Mouse (Mus musculus): ENCODE results near the gene Atp2a2. TPM values are rescaled to one million over a fixed set of nuclear protein-coding genes. Genes with fewer than 3 reads are reported as not detected.
"Not testable (repeated sequence)": the region's sequence is repeated elsewhere in the genome, so short reads cannot be mapped to it uniquely, and the experiment has no call there.

Gene Atp2a2
- polyA plus RNA-seq, 1 experiment from 2014 or later = 41.9 TPM

DNA sequence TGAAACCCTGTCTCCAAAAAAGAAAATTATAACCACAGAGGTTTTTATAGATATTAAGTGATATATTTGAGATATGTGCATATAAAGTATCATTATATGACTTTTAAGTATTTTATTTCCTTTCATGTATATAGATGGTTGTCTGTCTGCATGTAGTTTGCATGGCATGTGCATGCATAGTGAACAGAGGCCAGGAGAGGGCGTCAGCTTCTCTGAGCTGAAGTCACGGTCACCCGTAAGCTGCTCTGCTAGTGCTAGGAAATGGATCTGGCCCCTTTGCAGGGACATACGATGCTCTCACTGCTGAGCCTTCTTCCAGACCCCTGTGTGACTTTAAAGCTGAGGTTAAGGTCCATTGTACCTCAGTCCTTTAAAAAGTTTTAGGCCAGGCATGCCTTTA, 67.5 kb downstream of the Atp2a2 start:
- Histone ChIP-seq H3K27ac (no peak overlapping the region), H3K27me3 (ENCODE audit: insufficient read depth, poor library complexity, severe bottlenecking) (no peaks in the 10 kb centered on the region), H3K36me3 (peaks cover 100% of the 10 kb centered on the region), H3K9me3 (no peaks in the 10 kb centered on the region), H3K4me1 (replicated peaks) (no peaks in the 10 kb centered on the region), H3K4me3 (no peak overlapping the region)
- 87% methylated on average over 4 of the region's 4 CpGs for WGBS
- no peak for DNase-seq (ENCODE audit: low spot score)

DNA sequence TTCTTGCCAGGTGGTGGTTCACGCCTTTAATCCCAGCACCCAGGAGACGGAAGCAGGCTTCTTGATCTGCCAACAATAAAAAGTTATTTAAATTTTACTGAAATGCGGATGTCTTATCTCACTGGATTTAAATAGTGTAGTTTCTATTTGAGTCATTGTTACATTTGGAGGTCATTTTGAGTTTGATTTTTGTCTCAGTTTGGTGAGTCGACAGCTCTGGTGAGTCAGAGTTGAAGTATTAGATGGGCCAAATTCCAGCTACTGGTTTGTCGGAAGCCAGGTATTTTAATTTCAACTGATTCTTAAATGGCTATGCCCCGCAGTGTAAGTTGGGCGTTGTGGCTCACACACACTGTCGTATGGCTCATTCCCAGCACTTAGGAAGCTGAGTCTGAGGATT, 70.8 kb downstream of the Atp2a2 start:
- Histone ChIP-seq H3K36me3 (peaks cover 98% of the 10 kb centered on the region), H3K27ac (no peak overlapping the region), H3K4me1 (replicated peaks) (no peaks in the 10 kb centered on the region), H3K9me3 (no peaks in the 10 kb centered on the region), H3K27me3 (ENCODE audit: insufficient read depth, poor library complexity, severe bottlenecking) (no peaks in the 10 kb centered on the region), H3K4me3 (no peak overlapping the region)
- 96% methylated on average over 8 of the region's 8 CpGs for WGBS
- DNase-seq (ENCODE audit: low spot score) = no peak

DNA sequence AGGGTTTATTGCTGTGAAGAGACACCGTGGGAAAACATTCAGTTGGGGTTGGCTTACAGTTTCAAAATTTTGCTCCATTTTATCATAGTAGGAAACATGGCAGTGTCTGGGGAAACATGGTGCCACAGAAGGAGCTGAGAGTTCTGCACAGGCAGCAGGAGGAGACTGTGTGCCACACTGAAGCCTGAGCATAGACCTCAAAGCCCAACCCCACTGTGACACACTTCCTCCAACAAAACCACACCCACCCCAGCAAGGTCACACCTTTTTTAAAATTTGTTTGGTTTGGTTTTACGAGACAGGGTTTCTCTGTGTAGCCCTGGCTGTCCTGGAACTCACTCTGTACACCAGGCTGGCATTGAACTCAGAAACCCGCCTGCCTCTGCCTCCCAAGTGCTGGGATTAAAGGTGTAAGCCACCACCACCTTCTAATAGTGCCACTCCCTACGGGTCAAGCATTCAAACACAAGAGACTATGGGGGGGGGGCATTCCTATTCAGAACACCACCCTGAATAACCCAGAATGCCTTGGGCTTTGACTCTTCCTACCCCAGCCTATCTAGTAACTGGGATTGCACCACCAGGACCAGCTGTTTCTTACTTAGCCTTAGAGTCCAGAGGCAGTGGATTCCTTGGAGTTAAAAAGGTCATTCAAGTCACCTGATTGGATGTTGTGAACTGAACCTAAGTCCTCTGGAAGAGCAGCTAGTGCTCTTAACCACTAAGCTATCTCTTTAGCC, 71.8 kb downstream of the Atp2a2 start:
- no peak for DNase-seq (ENCODE audit: low spot score)
- Histone ChIP-seq H3K36me3 (peaks cover 96% of the 10 kb centered on the region), H3K4me3 (no peak overlapping the region), H3K4me1 (replicated peaks) (no peaks in the 10 kb centered on the region), H3K27ac (no peak overlapping the region), H3K9me3 (no peaks in the 10 kb centered on the region), H3K27me3 (ENCODE audit: insufficient read depth, poor library complexity, severe bottlenecking) (no peaks in the 10 kb centered on the region)
- WGBS = 96% methylated on average over 4 of the region's 4 CpGs

DNA sequence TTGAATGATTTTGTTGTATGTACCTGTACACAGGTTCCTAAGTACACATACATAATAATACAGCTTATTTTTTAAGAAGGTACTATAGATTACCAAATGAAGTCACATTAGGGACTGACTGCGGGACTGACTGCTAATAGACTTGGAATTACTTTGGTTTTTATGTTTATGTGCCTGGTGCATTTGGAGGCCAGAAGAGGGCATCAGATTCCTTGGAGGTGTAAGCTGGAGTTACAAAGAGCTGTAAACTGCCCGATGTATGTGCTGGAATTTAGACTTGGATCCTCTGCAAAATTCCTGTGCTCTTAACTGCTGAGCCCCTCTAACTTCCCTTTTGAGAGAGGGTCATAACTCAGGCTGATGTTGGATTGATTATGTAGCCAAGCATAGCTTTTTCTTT, 76.5 kb downstream of the Atp2a2 start:
- peaks cover 20% of the 10 kb centered on the region for H3K4me1 ChIP-seq (replicated peaks)
- peaks cover 52% of the 10 kb centered on the region for H3K36me3 ChIP-seq
- 91% methylated on average over 2 of the region's 2 CpGs for WGBS
- H3K9me3 ChIP-seq = no peaks in the 10 kb centered on the region
- DNase-seq (ENCODE audit: low spot score) = no peak
- H3K4me3 ChIP-seq = no peak overlapping the region
- no peak overlapping the region for H3K27ac ChIP-seq
- H3K27me3 ChIP-seq (ENCODE audit: insufficient read depth, poor library complexity, severe bottlenecking) = no peaks in the 10 kb centered on the region

DNA sequence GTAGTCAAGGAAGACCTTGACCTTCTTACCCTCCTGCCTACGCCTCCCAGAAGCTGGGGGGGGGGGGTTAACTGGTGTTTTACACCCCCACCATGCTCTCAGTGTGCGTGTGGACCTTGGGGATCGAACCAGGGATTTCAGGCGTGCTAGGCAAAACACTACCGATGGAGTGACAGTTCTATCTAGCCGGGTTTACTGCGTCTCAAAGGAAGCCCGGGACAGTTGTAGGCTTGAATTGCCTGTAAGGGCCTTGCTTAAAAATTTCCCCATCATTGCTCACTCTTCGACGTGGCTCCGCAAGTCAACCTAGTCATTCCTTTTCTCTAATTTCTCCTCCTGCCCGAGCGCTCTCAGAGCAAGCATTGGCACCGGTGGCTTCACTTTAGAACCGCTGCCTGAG, 78.9 kb downstream of the Atp2a2 start:
- peak overlapping the region; percentile 98 for H3K27ac ChIP-seq
- H3K4me1 ChIP-seq (replicated peaks) = peaks cover 20% of the 10 kb centered on the region
- H3K4me3 ChIP-seq = peak overlapping the region; percentile 98
- peaks cover 27% of the 10 kb centered on the region for H3K36me3 ChIP-seq
- H3K27me3 ChIP-seq (ENCODE audit: insufficient read depth, poor library complexity, severe bottlenecking) = no peaks in the 10 kb centered on the region
- no peaks in the 10 kb centered on the region for H3K9me3 ChIP-seq
- DNase-seq (ENCODE audit: low spot score) = no peak
- WGBS = 37% methylated on average over 15 of the region's 15 CpGs

DNA sequence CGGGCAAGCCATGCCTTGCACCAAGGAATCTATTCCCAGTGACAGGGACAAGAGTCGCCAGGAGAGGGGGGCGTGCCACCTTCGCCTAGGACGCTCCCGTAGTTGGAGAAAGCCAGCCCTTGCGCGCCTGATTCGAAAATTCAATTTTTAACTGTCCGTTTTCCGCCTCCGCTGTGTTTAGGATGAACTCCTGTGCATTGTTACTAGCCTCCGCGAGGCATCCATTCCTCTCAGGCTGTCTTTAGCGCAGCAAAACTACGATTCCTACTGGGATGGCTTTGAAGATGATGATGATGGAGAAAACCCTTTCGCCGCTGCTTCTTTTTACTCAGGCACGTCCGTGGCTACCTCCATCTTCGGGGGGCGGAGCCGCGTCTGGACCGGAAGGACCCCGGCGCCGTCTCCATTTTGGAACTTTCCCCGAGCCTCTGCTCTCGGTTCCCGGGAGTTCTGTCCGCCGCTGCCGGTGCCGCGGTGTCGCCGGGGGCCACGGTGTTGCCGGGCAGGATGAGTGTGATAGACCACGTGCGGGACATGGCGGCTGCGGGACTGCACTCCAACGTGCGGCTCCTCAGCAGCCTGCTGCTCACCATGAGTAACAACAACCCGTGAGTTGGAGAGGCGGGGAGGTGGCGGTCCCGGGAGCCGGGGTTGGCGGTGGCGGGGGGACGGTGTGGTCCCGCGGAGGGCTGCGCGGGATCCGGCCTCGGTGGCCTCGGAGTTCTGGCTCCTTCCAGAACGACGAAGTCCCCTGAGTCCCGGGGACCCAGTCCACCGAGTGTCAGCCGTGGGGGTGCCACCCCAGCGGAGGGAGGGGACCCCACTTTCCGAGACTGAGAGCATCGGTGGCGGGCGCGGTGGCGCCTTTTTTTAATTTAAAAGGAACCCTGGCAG, 79.7 kb downstream of the Atp2a2 start:
- WGBS = under 1% methylated on average over 73 of the region's 73 CpGs
- Histone ChIP-seq H3K27ac (peak overlapping the region; percentile 98), H3K36me3 (peaks cover 20% of the 10 kb centered on the region), H3K9me3 (no peaks in the 10 kb centered on the region), H3K4me3 (peak overlapping the region; percentile 98), H3K4me1 (replicated peaks) (peaks cover 20% of the 10 kb centered on the region), H3K27me3 (ENCODE audit: insufficient read depth, poor library complexity, severe bottlenecking) (no peaks in the 10 kb centered on the region)
- DNase-seq (ENCODE audit: low spot score) = peak; percentile 91

DNA sequence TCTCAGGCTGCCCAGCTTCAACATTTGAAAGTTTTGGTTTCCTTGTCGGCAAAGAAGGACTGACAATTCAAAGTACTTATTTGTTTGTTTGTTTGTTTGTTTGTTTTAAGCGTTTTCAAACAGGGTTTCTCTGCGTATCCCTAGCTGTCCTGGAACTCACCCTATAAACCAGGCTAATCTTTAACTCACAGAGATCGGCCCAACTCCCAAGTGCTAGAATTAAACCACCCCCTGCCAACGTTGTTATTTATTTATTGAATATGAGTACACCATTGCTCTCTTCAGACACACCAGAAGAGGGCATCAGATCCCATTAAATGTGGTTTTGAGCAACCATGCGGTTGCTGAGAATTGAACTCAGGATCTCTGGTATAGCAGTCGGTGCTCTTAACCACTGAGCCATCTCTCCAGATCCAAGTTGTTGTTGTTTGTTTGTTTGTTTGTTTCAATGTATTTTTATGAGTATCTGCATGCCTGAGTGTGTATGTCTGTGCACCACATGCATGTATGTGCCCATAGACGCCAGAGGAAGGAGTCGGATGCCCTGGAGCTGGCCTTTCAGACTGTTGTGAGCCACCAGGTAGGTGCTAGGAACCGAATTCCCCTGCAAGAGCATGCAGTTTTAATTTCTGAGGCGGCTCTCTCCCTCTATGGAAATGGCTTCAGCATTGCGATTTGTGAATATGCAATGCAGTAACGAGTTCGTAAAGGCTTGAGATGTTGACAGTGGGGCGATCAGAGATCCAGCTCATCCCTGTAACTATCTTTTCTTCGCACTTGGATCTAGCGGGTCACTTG, 80.6 kb downstream of the Atp2a2 start, which contains the start of gene Anapc7:
Gene Anapc7 (plus strand): TSS at position 423 of the 798 bp plus-strand sequence.
- Histone ChIP-seq H3K4me3 (peak within 1 kb of the TSS; percentile 98), H3K27me3 (ENCODE audit: insufficient read depth, poor library complexity, severe bottlenecking) (no peaks in the 10 kb centered on the region), H3K36me3 (peaks cover 12% of the 10 kb centered on the region), H3K4me1 (replicated peaks) (peaks cover 20% of the 10 kb centered on the region), H3K27ac (peak within 1 kb of the TSS; percentile 98), H3K9me3 (no peaks in the 10 kb centered on the region)
- no peak for DNase-seq (ENCODE audit: low spot score)
- WGBS = 27% methylated on average over 17 of the region's 17 CpGs

DNA sequence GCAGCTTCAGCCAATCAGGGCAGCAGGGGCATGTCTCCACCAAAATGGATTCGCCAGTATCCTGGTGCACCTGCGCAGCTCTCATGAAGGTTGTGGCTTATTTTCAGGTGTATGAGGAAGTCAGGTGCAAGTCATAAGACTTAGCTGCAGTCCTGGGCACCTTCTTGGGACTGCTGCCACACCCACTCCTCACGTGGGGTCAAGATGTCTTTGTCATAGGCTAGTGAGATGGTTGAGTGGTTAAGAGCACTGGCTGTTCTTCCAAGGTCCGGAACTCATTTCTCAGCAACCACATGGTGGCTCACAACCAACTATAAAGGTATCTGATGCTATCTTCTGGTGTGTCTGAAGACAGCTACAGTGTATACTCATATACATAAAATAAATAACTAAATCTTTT, 81.3 kb downstream of the Atp2a2 start:
- WGBS = 52% methylated on average over 4 of the region's 4 CpGs

DNA sequence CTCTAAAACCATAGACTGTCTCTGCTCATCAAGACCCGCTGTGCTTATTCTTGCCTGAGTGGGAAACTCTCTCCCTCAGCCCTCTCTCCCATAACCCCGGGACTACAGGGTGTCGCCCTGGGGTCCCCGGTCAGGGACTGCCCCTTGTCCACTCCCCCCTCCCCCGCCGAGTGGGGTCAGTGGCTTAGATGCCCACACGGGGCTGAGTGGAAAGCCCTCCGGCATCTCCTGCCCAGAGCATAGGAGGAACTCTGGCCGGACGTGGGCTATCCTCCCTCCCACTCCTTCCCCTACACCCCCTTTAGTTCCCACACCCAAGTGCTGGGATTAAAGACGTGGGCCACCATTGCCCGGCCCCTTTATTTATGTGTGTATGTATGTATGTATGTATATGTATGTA, 86.6 kb downstream of the Atp2a2 start:
- 90% methylated on average over 12 of the region's 12 CpGs for WGBS
- H3K36me3 ChIP-seq = peaks cover 3% of the 10 kb centered on the region; the same call in 1 of the 2 replicates

More for the DNA sequence above, 81.3 kb downstream of the Atp2a2 start:
- H3K9me3 ChIP-seq; H3K27me3 ChIP-seq (ENCODE audit: insufficient read depth, poor library complexity, severe bottlenecking); H3K27ac ChIP-seq; DNase-seq (ENCODE audit: low spot score); H3K4me3 ChIP-seq; H3K36me3 ChIP-seq: not testable (repeated sequence)
- H3K4me1 ChIP-seq (replicated peaks) = peaks cover 20% of the 10 kb centered on the region

DNA sequence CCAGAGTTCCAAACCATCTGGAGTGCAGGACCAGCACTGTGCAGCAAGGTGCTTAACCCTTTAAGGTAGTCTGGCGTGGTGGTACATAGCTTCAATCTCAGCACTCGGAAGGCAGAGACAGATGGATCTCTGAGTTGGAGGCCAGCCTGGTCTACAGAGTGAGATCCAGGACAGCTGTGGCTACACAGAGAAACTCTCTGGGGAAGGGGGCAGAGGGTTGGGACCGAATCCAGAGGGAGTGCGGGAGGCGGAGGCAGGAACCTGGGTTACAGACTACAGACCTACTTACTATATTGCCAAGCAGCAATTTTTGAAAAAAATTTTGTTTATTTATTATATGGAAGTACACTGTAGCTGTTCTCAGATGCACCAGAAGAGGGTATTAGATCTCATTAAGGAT, 87.7 kb downstream of the Atp2a2 start:
- Histone ChIP-seq H3K4me1 (replicated peaks) (no peaks in the 10 kb centered on the region), H3K27me3 (ENCODE audit: insufficient read depth, poor library complexity, severe bottlenecking) (no peaks in the 10 kb centered on the region), H3K4me3 (no peak overlapping the region), H3K36me3 (peaks cover 14% of the 10 kb centered on the region), H3K9me3 (0 out of 2 replicates have a peak, but pooled peaks cover 2% of the 10 kb centered on the region), H3K27ac (no peak overlapping the region)
- 94% methylated on average over 5 of the region's 5 CpGs for WGBS
- DNase-seq (ENCODE audit: low spot score) = no peak

More for the DNA sequence above, 86.6 kb downstream of the Atp2a2 start:
- DNase-seq (ENCODE audit: low spot score) = no peak
- no peaks in the 10 kb centered on the region for H3K27me3 ChIP-seq (ENCODE audit: insufficient read depth, poor library complexity, severe bottlenecking)
- no peaks in the 10 kb centered on the region for H3K4me1 ChIP-seq (replicated peaks)
- H3K27ac ChIP-seq = no peak overlapping the region
- H3K4me3 ChIP-seq = no peak overlapping the region
- 0 out of 2 replicates have a peak, but pooled peaks cover under 1% of the 10 kb centered on the region for H3K9me3 ChIP-seq

DNA sequence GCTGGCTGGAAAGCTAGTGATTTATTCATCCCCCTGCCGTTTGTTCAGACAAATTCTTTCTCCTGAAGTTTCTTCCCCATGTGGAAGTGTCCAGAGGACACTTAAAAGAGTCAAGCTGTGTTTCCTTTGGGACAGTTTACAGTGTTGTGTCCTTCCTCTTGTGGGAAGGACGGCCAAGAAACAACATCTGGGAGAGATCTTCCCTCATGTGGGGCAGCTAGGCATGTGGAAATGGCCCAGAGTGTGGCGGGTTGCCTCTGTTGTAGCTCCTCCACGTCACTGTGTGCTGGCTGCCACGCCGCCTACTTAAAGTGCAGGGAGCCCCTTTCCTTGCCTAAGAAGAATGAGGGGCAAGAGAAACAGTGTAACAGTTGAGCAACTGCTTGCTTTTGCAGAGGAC, 89.2 kb downstream of the Atp2a2 start:
- Histone ChIP-seq H3K36me3 (peaks cover 15% of the 10 kb centered on the region), H3K9me3 (0 out of 2 replicates have a peak, but pooled peaks cover 2% of the 10 kb centered on the region), H3K27me3 (ENCODE audit: insufficient read depth, poor library complexity, severe bottlenecking) (no peaks in the 10 kb centered on the region), H3K4me1 (replicated peaks) (no peaks in the 10 kb centered on the region), H3K4me3 (no peak overlapping the region), H3K27ac (no peak overlapping the region)
- WGBS = 72% methylated on average over 6 of the region's 6 CpGs
- no peak for DNase-seq (ENCODE audit: low spot score)

DNA sequence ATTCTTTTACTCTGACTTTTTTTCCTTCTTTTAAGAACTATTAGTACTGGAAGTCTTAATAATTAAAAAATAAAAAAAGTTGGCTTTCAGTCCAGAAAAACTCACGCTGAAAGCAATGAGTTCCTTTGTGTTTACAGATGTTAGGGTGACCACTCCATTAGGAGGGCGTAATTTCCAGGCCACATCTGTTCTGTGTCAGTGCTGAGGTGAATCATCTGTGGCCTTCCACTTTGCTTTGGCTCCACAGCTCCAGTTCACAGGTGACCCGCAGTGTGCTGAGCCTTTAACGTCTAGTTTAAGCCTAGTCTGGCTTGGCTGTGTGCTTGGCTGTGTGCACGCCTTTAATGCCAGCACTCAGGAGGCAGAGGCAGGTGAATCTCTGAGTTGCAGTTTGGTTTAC, 90.1 kb downstream of the Atp2a2 start:
- WGBS = 81% methylated on average over 5 of the region's 5 CpGs
- no peak overlapping the region for H3K4me3 ChIP-seq
- no peak overlapping the region for H3K27ac ChIP-seq
- no peak for DNase-seq (ENCODE audit: low spot score)
- peaks cover 24% of the 10 kb centered on the region for H3K36me3 ChIP-seq
- H3K9me3 ChIP-seq = 0 out of 2 replicates have a peak, but pooled peaks cover 4% of the 10 kb centered on the region
- H3K27me3 ChIP-seq (ENCODE audit: insufficient read depth, poor library complexity, severe bottlenecking) = no peaks in the 10 kb centered on the region
- no peaks in the 10 kb centered on the region for H3K4me1 ChIP-seq (replicated peaks)

Data from hindbrain, embryonic 10.5 days (tissue).